Mouse (Mus musculus) testis, adult 2 months (tissue): ENCODE results near the gene Gm17654. TPM values are rescaled to one million over a fixed set of nuclear protein-coding genes. Genes with fewer than 3 reads are reported as not detected.
A peak's percentile ranks its signal among the peaks of the same experiment; 100 is the strongest.
"Not testable (repeated sequence)": the region's sequence is repeated elsewhere in the genome, so short reads cannot be mapped to it uniquely, and the experiment has no call there.

Source experiments
- H3K27ac ChIP-seq: fragments of 200-500 bp; 2 replicates; pipeline ENCODE4 v1.5.1; 2012; ENCODE audit warnings: low read depth, low read length; ENCODE audit not compliant: control insufficient read depth, insufficient read depth
- H3K27me3 ChIP-seq: fragments of 200-500 bp; 2 replicates; pipeline ENCODE4 v1.6.1; 2012; ENCODE audit warnings: mild to moderate bottlenecking, low read length, moderate library complexity; ENCODE audit not compliant: control insufficient read depth, insufficient read depth
- H3K36me3 ChIP-seq: fragments of 200-500 bp; 2 replicates; pipeline ENCODE4 v1.6.1; 2012; ENCODE audit warnings: mild to moderate bottlenecking, low read length; ENCODE audit not compliant: control insufficient read depth, insufficient read depth
- H3K4me1 ChIP-seq: fragments of 200-500 bp; 2 replicates; pipeline ENCODE4 v1.6.1; 2012; ENCODE audit warnings: low read length; ENCODE audit not compliant: control insufficient read depth, insufficient read depth
- H3K4me3 ChIP-seq: fragments of 200-500 bp; 2 replicates; pipeline ENCODE4 v1.5.1; 2012; ENCODE audit warnings: low read depth, mild to moderate bottlenecking, low read length, moderate library complexity, mixed read lengths; ENCODE audit not compliant: control insufficient read depth
- polyA plus RNA-seq: library from polyadenylated mRNA; depleted of rRNA; stranded (reverse); fragments of >200 nt; gene quantifications from 2 replicates; pipeline ENCODE4 v1.2.3, GENCODE M21; 2012; rRNA removed

The Gm17654 gene
- 0.22 and 0.32 TPM in 2 replicates for polyA plus RNA-seq

- not testable (repeated sequence) for H3K27me3 ChIP-seq, H3K4me1 ChIP-seq, H3K27ac ChIP-seq, H3K36me3 ChIP-seq
- H3K4me3 ChIP-seq, result peak within 1 kb of the TSS; percentile 21
Observed at GRCm38 (mm10) chr14:43579046-43579445, at the start of gene Gm17654. Gene Gm17654, minus strand, starts transcription at chr14:43579146.

- not testable (repeated sequence) for H3K27me3 ChIP-seq, H3K4me1 ChIP-seq, H3K27ac ChIP-seq, H3K4me3 ChIP-seq, H3K36me3 ChIP-seq
Observed at GRCm38 (mm10) chr14:43607913-43608312, 29.0 kb upstream of the Gm17654 start, which contains the start of gene Gm10375. Gene Gm10375, minus strand, starts transcription at chr14:43608013.

GRCm38 (mm10) chr14:43577969-43578368 is 977 bp downstream of the Gm17654 start:
- H3K4me1 ChIP-seq, H3K4me3 ChIP-seq, H3K27ac ChIP-seq, H3K36me3 ChIP-seq, H3K27me3 ChIP-seq: not testable (repeated sequence)

GRCm38 (mm10) chr14:43552271-43552670 is 26.7 kb downstream of the Gm17654 start:
- H3K4me3 ChIP-seq, H3K27ac ChIP-seq, H3K36me3 ChIP-seq, H3K4me1 ChIP-seq, H3K27me3 ChIP-seq: not testable (repeated sequence)

GRCm38 (mm10) chr14:43546281-43546680 is 32.7 kb downstream of the Gm17654 start:
- H3K4me1 ChIP-seq, H3K27ac ChIP-seq, H3K27me3 ChIP-seq, H3K4me3 ChIP-seq, H3K36me3 ChIP-seq: not testable (repeated sequence)

- not testable (repeated sequence) for H3K36me3 ChIP-seq, H3K27me3 ChIP-seq, H3K27ac ChIP-seq, H3K4me1 ChIP-seq, H3K4me3 ChIP-seq
Observed at GRCm38 (mm10) chr14:43543276-43543675, 35.7 kb downstream of the Gm17654 start, which contains the start of gene Gm5799. Gene Gm5799, plus strand, starts transcription at chr14:43543576.

- not testable (repeated sequence) for H3K4me3 ChIP-seq, H3K27me3 ChIP-seq, H3K36me3 ChIP-seq, H3K27ac ChIP-seq, H3K4me1 ChIP-seq
Observed at GRCm38 (mm10) chr14:43538144-43538543, 40.8 kb downstream of the Gm17654 start.

GRCm38 (mm10) chr14:43532387-43532786 is 46.6 kb downstream of the Gm17654 start:
- H3K27me3 ChIP-seq, H3K27ac ChIP-seq, H3K36me3 ChIP-seq, H3K4me1 ChIP-seq: not testable (repeated sequence)
- peak overlapping the region; percentile 73 for H3K4me3 ChIP-seq

GRCm38 (mm10) chr14:43532011-43532383 is 46.9 kb downstream of the Gm17654 start:
- not testable (repeated sequence) for H3K27me3 ChIP-seq, H3K4me1 ChIP-seq, H3K36me3 ChIP-seq, H3K27ac ChIP-seq, H3K4me3 ChIP-seq

- H3K27ac ChIP-seq, H3K27me3 ChIP-seq, H3K4me1 ChIP-seq, H3K4me3 ChIP-seq, H3K36me3 ChIP-seq: not testable (repeated sequence)
Observed at GRCm38 (mm10) chr14:43531052-43532010, 47.6 kb downstream of the Gm17654 start.
